Mouse (Mus musculus): ENCODE results near the gene Hivep2. TPM values are rescaled to one million over a fixed set of nuclear protein-coding genes. Genes with fewer than 3 reads are reported as not detected.

The Hivep2 gene
- total and polyA plus RNA-seq, 3 experiments = 0.16 TPM; not detected in 2

- TF ChIP-seq CTCF (IDR thresholded peaks at IDR 0.05; ENCODE audit: low read depth, low read length) (no peak), GATA2 (IDR thresholded peaks at IDR 0.05; ENCODE audit: borderline replicate concordance, low read depth, low read length) (no peak), POLR2AphosphoS5 (IDR thresholded peaks at IDR 0.05; ENCODE audit: insufficient replicate concordance, low read depth, low read length) (no peak), GATA1 (IDR thresholded peaks at IDR 0.05; ENCODE audit: borderline replicate concordance, low read length) (no peak), TAL1 (conservative IDR thresholded peaks at IDR 0.05; ENCODE audit: low read depth, low read length) (no peak)
- DNase-seq (ENCODE audit: low spot score) = no peak
- H3K4me3 ChIP-seq (ENCODE audit: low read depth, low read length) = no peak overlapping the region
- no peaks in the 10 kb centered on the region for H3K4me1 ChIP-seq (ENCODE audit: insufficient read depth, low read depth, low read length)
- H3K27me3 ChIP-seq (ENCODE audit: insufficient read depth, low read length) = no peaks in the 10 kb centered on the region
- H3K9me3 ChIP-seq (replicated peaks) = no peaks in the 10 kb centered on the region
- no peak for ATAC-seq (ENCODE audit: extremely low read depth, insufficient number of reproducible peaks, low FRiP score, poor library complexity, severe bottlenecking)
- no peaks in the 10 kb centered on the region for H3K36me3 ChIP-seq (replicated peaks)
Measured at GRCm38 (mm10) chr10:14168197-14168844, 202.4 kb downstream of the Hivep2 start.

- no peak for TF ChIP-seq GATA1 (IDR thresholded peaks at IDR 0.05; ENCODE audit: borderline replicate concordance, low read length)
- no peak for TF ChIP-seq POLR2AphosphoS5 (IDR thresholded peaks at IDR 0.05; ENCODE audit: insufficient replicate concordance, low read depth, low read length)
- TF ChIP-seq GATA2 (IDR thresholded peaks at IDR 0.05; ENCODE audit: borderline replicate concordance, low read depth, low read length) = no peak
- TF ChIP-seq CTCF (IDR thresholded peaks at IDR 0.05; ENCODE audit: low read depth, low read length) = no peak
- TF ChIP-seq TAL1 (conservative IDR thresholded peaks at IDR 0.05; ENCODE audit: low read depth, low read length) = no peak
- ATAC-seq (ENCODE audit: extremely low read depth, insufficient number of reproducible peaks, low FRiP score, poor library complexity, severe bottlenecking) = no peak
- no peaks in the 10 kb centered on the region for H3K27me3 ChIP-seq (ENCODE audit: insufficient read depth, low read length)
- no peaks in the 10 kb centered on the region for H3K4me1 ChIP-seq (ENCODE audit: insufficient read depth, low read depth, low read length)
- H3K4me3 ChIP-seq (ENCODE audit: low read depth, low read length) = no peak overlapping the region
- no peaks in the 10 kb centered on the region for H3K9me3 ChIP-seq (replicated peaks)
- H3K36me3 ChIP-seq (replicated peaks) = no peaks in the 10 kb centered on the region
- no peak for DNase-seq (ENCODE audit: low spot score)
Measured at GRCm38 (mm10) chr10:14168869-14169566, 203.1 kb downstream of the Hivep2 start.

GRCm38 (mm10) chr10:14174124-14174523 lies 208.2 kb downstream of the Hivep2 start:
- no peak overlapping the region for H3K4me3 ChIP-seq (ENCODE audit: low read depth, low read length)
- ATAC-seq (ENCODE audit: extremely low read depth, insufficient number of reproducible peaks, low FRiP score, poor library complexity, severe bottlenecking) (no peak), DNase-seq (ENCODE audit: low spot score) (no peak)
- H3K27me3 ChIP-seq (ENCODE audit: insufficient read depth, low read length) = no peaks in the 10 kb centered on the region
- no peaks in the 10 kb centered on the region for H3K4me1 ChIP-seq (ENCODE audit: insufficient read depth, low read depth, low read length)
- no peaks in the 10 kb centered on the region for H3K9me3 ChIP-seq (replicated peaks)
- H3K36me3 ChIP-seq (replicated peaks) = no peaks in the 10 kb centered on the region
- TF ChIP-seq TAL1 (conservative IDR thresholded peaks at IDR 0.05; ENCODE audit: low read depth, low read length) = no peak
- TF ChIP-seq POLR2AphosphoS5 (IDR thresholded peaks at IDR 0.05; ENCODE audit: insufficient replicate concordance, low read depth, low read length) = no peak
- no peak for TF ChIP-seq GATA2 (IDR thresholded peaks at IDR 0.05; ENCODE audit: borderline replicate concordance, low read depth, low read length)
- no peak for TF ChIP-seq CTCF (IDR thresholded peaks at IDR 0.05; ENCODE audit: low read depth, low read length)
- no peak for TF ChIP-seq GATA1 (IDR thresholded peaks at IDR 0.05; ENCODE audit: borderline replicate concordance, low read length)

GRCm38 (mm10) chr10:14179424-14180339 lies 213.8 kb downstream of the Hivep2 start:
- no peak for ATAC-seq (ENCODE audit: extremely low read depth, insufficient number of reproducible peaks, low FRiP score, poor library complexity, severe bottlenecking)
- TF ChIP-seq CTCF (IDR thresholded peaks at IDR 0.05; ENCODE audit: low read depth, low read length) (no peak), GATA2 (IDR thresholded peaks at IDR 0.05; ENCODE audit: borderline replicate concordance, low read depth, low read length) (no peak), TAL1 (conservative IDR thresholded peaks at IDR 0.05; ENCODE audit: low read depth, low read length) (no peak), GATA1 (IDR thresholded peaks at IDR 0.05; ENCODE audit: borderline replicate concordance, low read length) (no peak), POLR2AphosphoS5 (IDR thresholded peaks at IDR 0.05; ENCODE audit: insufficient replicate concordance, low read depth, low read length) (no peak)
- DNase-seq (ENCODE audit: low spot score) = no peak
- Histone ChIP-seq H3K9me3 (replicated peaks) (no peaks in the 10 kb centered on the region), H3K27me3 (ENCODE audit: insufficient read depth, low read length) (no peaks in the 10 kb centered on the region), H3K36me3 (replicated peaks) (no peaks in the 10 kb centered on the region), H3K4me1 (ENCODE audit: insufficient read depth, low read depth, low read length) (no peaks in the 10 kb centered on the region), H3K4me3 (ENCODE audit: low read depth, low read length) (no peak overlapping the region)

GRCm38 (mm10) chr10:14186352-14186976 lies 220.6 kb downstream of the Hivep2 start:
- no peaks in the 10 kb centered on the region for H3K4me1 ChIP-seq (ENCODE audit: insufficient read depth, low read depth, low read length)
- H3K27me3 ChIP-seq (ENCODE audit: insufficient read depth, low read length) = no peaks in the 10 kb centered on the region
- H3K4me3 ChIP-seq (ENCODE audit: low read depth, low read length) = no peak overlapping the region
- H3K9me3 ChIP-seq (replicated peaks) = no peaks in the 10 kb centered on the region
- DNase-seq (ENCODE audit: low spot score) (no peak), ATAC-seq (ENCODE audit: extremely low read depth, insufficient number of reproducible peaks, low FRiP score, poor library complexity, severe bottlenecking) (no peak)
- TF ChIP-seq GATA2 (IDR thresholded peaks at IDR 0.05; ENCODE audit: borderline replicate concordance, low read depth, low read length) = no peak
- no peak for TF ChIP-seq POLR2AphosphoS5 (IDR thresholded peaks at IDR 0.05; ENCODE audit: insufficient replicate concordance, low read depth, low read length)
- H3K36me3 ChIP-seq (replicated peaks) = no peaks in the 10 kb centered on the region
